Mouse (Mus musculus): ENCODE data around the gene Kdm2b. TPM values are rescaled to one million over a fixed set of nuclear protein-coding genes. Genes with fewer than 3 reads are reported as not detected.

Kdm2b gene
- polyA plus RNA-seq, 1 experiment from 2014 or later = 8.3 TPM

GRCm38 (mm10) chr5:123031312-123031711 is 41.7 kb upstream of the Kdm2b start:
- Histone ChIP-seq H3K4me2 (ENCODE audit: low read depth, low read length) (no peak overlapping the region), H3K9ac (replicated peaks) (no peak overlapping the region), H3K27me3 (ENCODE audit: insufficient read depth, low read length) (no peaks in the 10 kb centered on the region), H3K4me3 (ENCODE audit: low read depth, low read length) (no peak overlapping the region), H3K4me1 (ENCODE audit: insufficient read depth) (peaks cover 22% of the 10 kb centered on the region), H3K27ac (ENCODE audit: low read depth) (no peak overlapping the region), H3K36me3 (replicated peaks; ENCODE audit: insufficient read depth, low read length) (peaks cover 22% of the 10 kb centered on the region), H3K9me3 (ENCODE audit: low read length) (no peaks in the 10 kb centered on the region)
- TF ChIP-seq CTCF (IDR thresholded peaks at IDR 0.05; ENCODE audit: low read depth) = peak; percentile 21; the same call in 1 of the 2 replicates
- TF ChIP-seq EP300 (IDR thresholded peaks at IDR 0.05; ENCODE audit: low read depth) = no peak
- ATAC-seq (no peak), DNase-seq (no peak)
- 85% methylated on average over 3 of the region's 3 CpGs for WGBS (ENCODE audit: insufficient replicate concordance)

GRCm38 (mm10) chr5:123029729-123030128 is 40.1 kb upstream of the Kdm2b start:
- no peak overlapping the region for H3K4me2 ChIP-seq (ENCODE audit: low read depth, low read length)
- no peaks in the 10 kb centered on the region for H3K27me3 ChIP-seq (ENCODE audit: insufficient read depth, low read length)
- no peak overlapping the region for H3K9ac ChIP-seq (replicated peaks)
- TF ChIP-seq CTCF (IDR thresholded peaks at IDR 0.05; ENCODE audit: low read depth) (no peak), EP300 (IDR thresholded peaks at IDR 0.05; ENCODE audit: low read depth) (no peak)
- H3K4me1 ChIP-seq (ENCODE audit: insufficient read depth) = peaks cover 12% of the 10 kb centered on the region
- no peaks in the 10 kb centered on the region for H3K9me3 ChIP-seq (ENCODE audit: low read length)
- H3K4me3 ChIP-seq (ENCODE audit: low read depth, low read length) = no peak overlapping the region
- H3K36me3 ChIP-seq (replicated peaks; ENCODE audit: insufficient read depth, low read length) = peaks cover 22% of the 10 kb centered on the region
- no peak overlapping the region for H3K27ac ChIP-seq (ENCODE audit: low read depth)
- no peak for DNase-seq
- WGBS (ENCODE audit: insufficient replicate concordance) = 87% methylated on average over 6 of the region's 7 CpGs
- no peak for ATAC-seq

GRCm38 (mm10) chr5:123027436-123027835 is 37.8 kb upstream of the Kdm2b start:
- no peaks in the 10 kb centered on the region for H3K27me3 ChIP-seq (ENCODE audit: insufficient read depth, low read length)
- WGBS (ENCODE audit: insufficient replicate concordance) = 45% methylated on average over 6 of the region's 6 CpGs
- DNase-seq (no peak), ATAC-seq (peak; percentile 47; the same call in 1 of the 2 replicates)
- H3K4me3 ChIP-seq (ENCODE audit: low read depth, low read length) = no peak overlapping the region
- TF ChIP-seq EP300 (IDR thresholded peaks at IDR 0.05; ENCODE audit: low read depth) (0 out of 2 replicates have a peak, but pooled peaks have one; percentile 13), CTCF (IDR thresholded peaks at IDR 0.05; ENCODE audit: low read depth) (no peak)
- peaks cover 22% of the 10 kb centered on the region for H3K36me3 ChIP-seq (replicated peaks; ENCODE audit: insufficient read depth, low read length)
- peak overlapping the region; percentile 83; the same call in 1 of the 2 replicates for H3K27ac ChIP-seq (ENCODE audit: low read depth)
- H3K9ac ChIP-seq (replicated peaks) = no peak overlapping the region
- no peak overlapping the region for H3K4me2 ChIP-seq (ENCODE audit: low read depth, low read length)
- H3K9me3 ChIP-seq (ENCODE audit: low read length) = no peaks in the 10 kb centered on the region
- H3K4me1 ChIP-seq (ENCODE audit: insufficient read depth) = peaks cover 28% of the 10 kb centered on the region

GRCm38 (mm10) chr5:123026414-123026813 is 36.8 kb upstream of the Kdm2b start:
- ATAC-seq = no peak
- no peak for DNase-seq
- H3K36me3 ChIP-seq (replicated peaks; ENCODE audit: insufficient read depth, low read length) = peaks cover 16% of the 10 kb centered on the region
- TF ChIP-seq EP300 (IDR thresholded peaks at IDR 0.05; ENCODE audit: low read depth) (no peak), CTCF (IDR thresholded peaks at IDR 0.05; ENCODE audit: low read depth) (no peak)
- 0 out of 2 replicates have a peak overlapping the region, but pooled peaks have one; percentile 42 for H3K4me2 ChIP-seq (ENCODE audit: low read depth, low read length)
- no peak overlapping the region for H3K4me3 ChIP-seq (ENCODE audit: low read depth, low read length)
- 63% methylated on average over 6 of the region's 6 CpGs for WGBS (ENCODE audit: insufficient replicate concordance)
- H3K9me3 ChIP-seq (ENCODE audit: low read length) = no peaks in the 10 kb centered on the region
- peaks cover 30% of the 10 kb centered on the region for H3K4me1 ChIP-seq (ENCODE audit: insufficient read depth)
- H3K27me3 ChIP-seq (ENCODE audit: insufficient read depth, low read length) = no peaks in the 10 kb centered on the region
- peak overlapping the region; percentile 83 for H3K27ac ChIP-seq (ENCODE audit: low read depth)
- H3K9ac ChIP-seq (replicated peaks) = no peak overlapping the region

- Histone ChIP-seq H3K27me3 (ENCODE audit: insufficient read depth, low read length) (no peaks in the 10 kb centered on the region), H3K4me1 (ENCODE audit: insufficient read depth) (peaks cover 35% of the 10 kb centered on the region), H3K4me2 (ENCODE audit: low read depth, low read length) (peak overlapping the region; percentile 42; the same call in 1 of the 2 replicates), H3K9ac (replicated peaks) (no peak overlapping the region), H3K4me3 (ENCODE audit: low read depth, low read length) (no peak overlapping the region), H3K27ac (ENCODE audit: low read depth) (peak overlapping the region; percentile 83), H3K36me3 (replicated peaks; ENCODE audit: insufficient read depth, low read length) (peaks cover 12% of the 10 kb centered on the region), H3K9me3 (ENCODE audit: low read length) (no peaks in the 10 kb centered on the region)
- ATAC-seq = peak; percentile 60
- WGBS (ENCODE audit: insufficient replicate concordance) = 35% methylated on average over 9 of the region's 9 CpGs
- DNase-seq = peak; percentile 46
- no peak for TF ChIP-seq EP300 (IDR thresholded peaks at IDR 0.05; ENCODE audit: low read depth)
- no peak for TF ChIP-seq CTCF (IDR thresholded peaks at IDR 0.05; ENCODE audit: low read depth)
Observed at GRCm38 (mm10) chr5:123024965-123025573, 35.4 kb upstream of the Kdm2b start.

- H3K9ac ChIP-seq (replicated peaks) = no peak overlapping the region
- no peaks in the 10 kb centered on the region for H3K9me3 ChIP-seq (ENCODE audit: low read length)
- ATAC-seq (no peak), DNase-seq (no peak)
- H3K4me3 ChIP-seq (ENCODE audit: low read depth, low read length) = no peak overlapping the region
- 67% methylated on average over 6 of the region's 6 CpGs for WGBS (ENCODE audit: insufficient replicate concordance)
- no peak for TF ChIP-seq EP300 (IDR thresholded peaks at IDR 0.05; ENCODE audit: low read depth)
- no peak for TF ChIP-seq CTCF (IDR thresholded peaks at IDR 0.05; ENCODE audit: low read depth)
- H3K27ac ChIP-seq (ENCODE audit: low read depth) = peak overlapping the region; percentile 83
- peak overlapping the region; percentile 11; the same call in 1 of the 2 replicates for H3K4me2 ChIP-seq (ENCODE audit: low read depth, low read length)
- no peaks in the 10 kb centered on the region for H3K27me3 ChIP-seq (ENCODE audit: insufficient read depth, low read length)
- H3K36me3 ChIP-seq (replicated peaks; ENCODE audit: insufficient read depth, low read length) = peaks cover 5% of the 10 kb centered on the region
- H3K4me1 ChIP-seq (ENCODE audit: insufficient read depth) = peaks cover 43% of the 10 kb centered on the region
Observed at GRCm38 (mm10) chr5:123024312-123024711, 34.7 kb upstream of the Kdm2b start.
